Mouse (Mus musculus) cerebellum, postnatal 36 days (tissue): Measurements from ENCODE around the gene Mrpl45.
"Not testable (repeated sequence)": the region's sequence is repeated elsewhere in the genome, so short reads cannot be mapped to it uniquely, and the experiment has no call there.

ENCODE experiments used
- DNase-seq, 2 experiments: peaks; one replicate each; pipeline ENCODE4 v3.0.0; 2021 to 2022; ENCODE audit warnings: mixed read lengths in 2 of 2

Mrpl45 gene

GRCm38 (mm10) chr11:97299939-97300338 is 15.6 kb upstream of the Mrpl45 start:
- no peak for DNase-seq

DNA sequence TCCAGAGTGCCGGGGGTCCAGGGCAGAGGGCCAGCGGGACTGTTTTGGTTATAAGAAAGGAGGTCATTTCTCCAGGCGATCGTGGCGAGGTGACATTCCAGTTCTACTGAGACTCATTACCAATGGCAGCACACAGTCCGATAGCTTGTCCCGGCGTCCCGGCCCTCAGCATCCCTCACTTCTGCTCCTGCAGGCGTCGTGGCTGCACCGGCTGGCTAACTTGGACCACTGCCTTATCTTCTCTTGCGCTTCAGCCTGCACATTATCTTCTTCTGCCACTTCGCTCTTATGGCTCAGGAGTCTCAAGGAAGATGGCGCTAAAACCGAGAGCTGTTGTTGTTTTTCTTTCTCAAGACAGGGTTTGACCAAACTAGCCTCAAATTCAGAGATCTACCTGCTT is 14.1 kb upstream of the Mrpl45 start:
- DNase-seq, result no peak

DNA sequence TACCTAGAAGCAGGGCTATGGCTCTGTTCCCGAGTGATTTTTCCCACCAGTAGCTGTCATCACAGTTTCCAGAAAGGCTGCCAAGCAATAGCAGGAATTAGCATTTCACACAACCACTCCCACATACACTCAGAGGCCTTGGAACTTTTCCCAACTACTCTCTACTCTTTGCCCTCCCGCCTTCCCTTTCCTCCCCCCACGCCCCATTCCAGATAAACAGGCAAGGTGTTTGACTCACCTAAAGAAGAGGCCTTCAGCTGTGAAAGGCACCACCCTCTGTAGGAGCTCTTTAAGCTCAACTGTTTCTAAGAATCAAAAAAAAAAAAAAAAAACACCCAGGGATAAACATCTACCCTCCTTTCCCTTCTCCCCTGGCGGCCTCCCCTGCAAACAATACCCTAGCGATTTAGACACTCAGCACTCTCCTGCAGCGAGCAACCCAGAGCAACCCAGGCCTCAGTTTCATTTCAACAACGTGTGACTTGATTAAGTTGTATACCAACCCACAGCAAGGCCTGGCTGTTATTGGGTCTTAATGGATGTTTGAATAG is 13.2 kb upstream of the Mrpl45 start:
- no peak for DNase-seq

GRCm38 (mm10) chr11:97304631-97305030 is 10.9 kb upstream of the Mrpl45 start:
- no peak for DNase-seq

- no peak for DNase-seq
Measured at GRCm38 (mm10) chr11:97307294-97308069, 8.0 kb upstream of the Mrpl45 start.

DNA sequence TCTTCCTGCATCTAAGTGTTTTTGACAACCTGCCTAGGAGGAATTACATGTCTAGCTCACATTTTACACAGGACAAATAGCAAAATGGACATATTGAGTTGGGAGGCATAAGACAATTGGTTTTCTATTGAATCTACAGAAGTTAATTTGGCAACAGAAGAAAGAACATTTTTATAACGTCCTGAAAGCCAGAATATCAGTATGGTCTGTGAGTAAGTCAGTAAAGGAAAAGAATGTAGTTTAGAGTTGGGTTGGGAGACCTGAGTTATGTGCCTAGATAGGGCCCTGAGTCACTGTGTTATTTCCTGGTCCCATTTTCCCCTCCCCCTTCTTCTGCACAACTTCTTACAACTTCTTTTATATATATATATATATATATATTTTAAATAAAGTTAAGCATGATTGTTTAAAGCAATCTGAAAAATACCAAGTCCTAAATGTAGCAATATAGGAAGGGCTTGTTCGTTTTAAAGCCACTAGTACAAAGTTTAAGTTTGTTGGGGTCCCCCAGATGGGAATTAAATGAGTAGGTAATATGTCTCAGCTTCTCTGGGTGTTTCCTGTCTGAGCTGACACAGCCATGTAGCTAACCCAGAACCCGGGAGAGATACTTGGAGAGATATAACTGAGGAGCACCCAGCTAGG is 6.6 kb upstream of the Mrpl45 start:
- DNase-seq, result no peak

- peak; percentile 35 to 36 for DNase-seq
Measured at GRCm38 (mm10) chr11:97309451-97309836, 6.1 kb upstream of the Mrpl45 start.

GRCm38 (mm10) chr11:97309911-97310571 is 5.5 kb upstream of the Mrpl45 start:
- peak; percentile 78 to 80 for DNase-seq

DNA sequence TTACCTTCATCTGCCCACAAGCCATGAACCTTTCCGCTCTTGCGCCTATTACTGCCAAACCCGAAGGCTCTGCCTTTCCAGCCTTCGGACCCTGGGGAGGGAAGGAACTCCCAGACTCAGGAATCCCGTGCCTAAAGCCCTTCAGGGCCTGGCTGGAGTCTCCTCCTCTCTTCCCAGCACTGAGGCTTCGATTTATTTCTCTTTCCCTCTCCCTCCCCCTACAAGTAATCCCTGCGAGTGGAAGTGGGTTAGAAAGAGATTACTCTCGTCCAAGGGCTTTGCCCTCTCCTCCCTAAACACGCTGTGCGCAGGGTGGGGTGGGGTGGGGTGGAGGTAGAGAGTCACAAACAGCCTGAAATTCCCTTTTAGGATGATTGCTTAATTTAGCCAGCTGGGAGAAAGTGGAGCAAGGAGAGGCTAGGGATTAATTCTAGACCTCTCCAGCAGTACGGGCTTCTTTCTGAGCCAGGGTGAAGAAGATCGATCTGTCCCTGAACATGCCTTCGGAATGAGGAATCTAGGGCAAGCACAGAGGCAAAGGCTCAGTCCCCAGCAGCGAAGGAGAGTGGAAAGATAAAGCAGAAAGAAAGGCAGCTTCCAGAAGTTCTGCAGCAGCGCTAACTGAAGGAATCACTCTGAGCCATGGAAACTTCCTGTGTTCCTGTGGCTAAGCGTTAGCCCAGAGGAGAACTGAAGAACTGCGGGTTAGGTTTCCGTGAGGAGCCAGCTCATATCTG is 4.5 kb upstream of the Mrpl45 start:
- DNase-seq, result no peak

GRCm38 (mm10) chr11:97312871-97313270 is 2.6 kb upstream of the Mrpl45 start:
- DNase-seq, result not testable (repeated sequence)

GRCm38 (mm10) chr11:97314110-97314509 is 1.4 kb upstream of the Mrpl45 start:
- DNase-seq, result no peak

GRCm38 (mm10) chr11:97314751-97315503 is 589 bp upstream of the Mrpl45 start:
- DNase-seq, result no peak

DNA sequence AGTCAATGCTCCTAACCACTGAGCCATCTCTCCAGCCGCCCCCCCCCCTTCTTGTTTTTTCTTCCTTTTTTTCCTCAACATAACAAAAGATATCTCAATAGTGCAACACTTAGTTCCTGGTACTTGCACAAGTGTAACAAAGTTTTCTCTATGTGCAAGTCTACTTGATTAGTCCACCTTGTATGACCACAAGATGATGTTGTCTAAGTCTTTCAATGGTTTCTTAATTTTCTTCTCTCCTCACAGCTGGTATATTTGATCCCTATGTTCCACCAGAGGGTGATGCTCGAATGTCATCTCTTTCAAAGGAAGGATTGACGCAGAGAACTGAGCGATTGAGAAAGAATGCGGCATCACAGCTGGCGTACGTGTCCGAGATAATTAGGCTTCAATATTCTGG is 5.7 kb downstream of the Mrpl45 start:
- DNase-seq, result no peak

DNA sequence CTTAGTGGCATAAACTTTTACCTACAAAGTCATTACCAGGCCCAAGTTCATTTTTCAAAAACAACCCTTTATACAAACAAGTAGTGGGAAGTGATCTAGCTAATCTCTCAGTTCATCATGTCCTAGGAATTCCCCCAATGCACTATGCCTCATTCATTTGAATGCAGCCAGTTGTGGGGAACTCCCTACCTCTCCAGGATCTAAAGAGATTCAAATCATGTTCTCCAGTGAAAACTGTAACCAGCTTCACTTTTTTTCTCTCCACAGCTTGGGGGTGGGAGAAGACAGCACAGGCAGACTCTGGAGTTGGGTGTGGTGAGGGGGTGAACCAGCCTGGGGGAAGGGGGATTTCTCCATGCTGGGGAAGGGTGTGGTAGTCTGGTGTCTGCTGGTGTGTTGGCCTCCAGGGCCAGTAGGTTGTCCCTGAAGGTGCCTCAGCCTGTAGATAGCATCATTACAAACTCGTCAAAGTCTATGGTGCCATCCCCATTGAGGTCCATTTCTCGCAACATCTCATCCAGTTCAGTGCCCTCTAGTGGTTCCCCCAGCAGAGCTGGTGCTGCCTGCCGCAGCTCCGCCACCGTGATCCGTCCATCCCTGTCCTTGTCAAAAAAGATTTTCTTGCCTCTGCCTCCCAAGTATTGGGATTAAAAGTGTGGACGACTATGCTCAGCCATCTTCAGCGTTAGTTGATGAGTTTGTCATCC is 6.5 kb downstream of the Mrpl45 start:
- not testable (repeated sequence) for DNase-seq

GRCm38 (mm10) chr11:97325224-97325623 is 9.7 kb downstream of the Mrpl45 start:
- no peak for DNase-seq

DNA sequence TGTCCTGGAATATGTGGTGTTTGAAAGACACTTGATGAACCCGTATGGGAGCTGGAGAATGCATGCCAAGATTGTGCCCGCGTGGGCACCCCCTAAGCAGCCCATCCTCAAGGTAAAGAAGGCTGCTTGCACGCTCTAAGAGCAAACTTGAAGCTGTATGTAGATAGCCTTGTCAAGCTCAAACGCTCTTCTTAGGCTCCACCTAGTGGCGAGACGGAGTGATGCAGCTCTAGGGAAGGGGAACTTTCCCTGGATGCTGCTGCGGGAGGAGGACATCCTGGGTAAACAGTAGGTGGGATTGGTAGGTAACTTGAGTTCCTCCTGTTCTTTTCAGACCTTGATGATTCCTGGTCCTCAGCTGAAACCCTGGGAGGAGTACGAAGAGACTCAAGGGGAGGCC is 12.6 kb downstream of the Mrpl45 start:
- peak; percentile 66 to 72 for DNase-seq

- DNase-seq, result no peak
Measured at GRCm38 (mm10) chr11:97330315-97330714, 14.8 kb downstream of the Mrpl45 start.

DNA sequence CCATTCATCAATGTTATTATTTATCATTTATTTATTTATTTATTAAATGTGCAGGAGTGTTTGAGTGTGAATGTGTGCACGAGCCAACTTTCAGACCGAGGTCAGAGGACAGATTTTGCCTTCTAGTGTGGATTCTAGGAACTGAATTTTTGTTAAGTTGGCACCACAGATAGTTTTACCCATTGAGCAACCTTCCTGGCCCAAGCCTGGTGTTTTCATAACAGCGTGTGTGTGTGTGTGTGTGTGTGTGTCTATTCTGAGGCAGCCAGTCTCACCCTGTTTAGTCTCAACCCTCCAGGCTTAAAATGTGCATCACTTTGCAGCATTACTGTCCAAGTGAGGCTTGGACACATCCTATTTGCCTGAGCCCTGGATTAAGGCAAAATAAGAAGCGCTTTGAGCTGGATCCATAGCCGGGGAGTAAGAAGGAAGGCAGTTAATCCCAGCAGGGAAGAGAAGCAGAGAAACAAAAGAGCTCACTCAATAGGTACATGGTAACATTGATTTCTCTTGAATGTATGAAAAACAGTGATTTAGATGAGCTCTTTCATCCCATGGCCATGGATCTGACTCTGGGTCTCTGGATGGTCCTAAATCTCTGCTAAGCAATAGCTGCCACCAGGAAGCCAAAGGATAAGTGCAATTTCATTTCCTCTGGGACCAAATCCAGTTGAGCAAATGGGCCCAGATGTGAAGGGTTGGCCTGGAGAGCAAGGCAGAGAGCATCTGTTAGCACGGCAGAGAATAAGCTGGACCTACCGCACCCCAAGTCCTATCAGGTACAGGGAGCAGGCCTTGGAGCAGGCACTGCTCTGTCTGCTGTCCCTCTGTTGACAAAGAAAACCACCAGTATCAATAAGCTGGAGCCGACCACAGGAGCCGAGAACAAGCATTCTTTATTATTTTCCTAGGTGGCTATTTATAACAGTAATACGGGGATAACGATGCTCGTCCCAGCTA is 16.0 kb downstream of the Mrpl45 start:
- DNase-seq, result no peak

DNA sequence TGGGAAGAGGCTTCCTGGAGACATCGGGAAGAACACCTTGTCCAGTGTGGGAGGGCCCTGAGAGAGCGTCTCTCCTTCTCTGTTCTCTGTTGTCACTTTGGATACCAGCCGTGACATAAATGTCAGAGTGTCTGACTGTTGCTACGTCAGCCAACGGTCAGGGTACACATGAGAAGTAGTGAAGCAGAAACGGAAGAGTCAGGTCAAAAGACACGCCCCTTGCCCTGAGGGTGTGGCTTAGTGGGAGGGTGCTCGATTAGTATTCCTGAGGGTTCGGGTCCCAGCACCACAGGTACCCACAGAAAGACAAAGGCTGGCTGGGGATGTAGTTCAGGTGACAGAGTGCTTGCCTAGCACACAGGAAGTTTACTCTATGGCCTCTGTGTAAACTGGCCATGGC is 17.5 kb downstream of the Mrpl45 start:
- no peak for DNase-seq

DNA sequence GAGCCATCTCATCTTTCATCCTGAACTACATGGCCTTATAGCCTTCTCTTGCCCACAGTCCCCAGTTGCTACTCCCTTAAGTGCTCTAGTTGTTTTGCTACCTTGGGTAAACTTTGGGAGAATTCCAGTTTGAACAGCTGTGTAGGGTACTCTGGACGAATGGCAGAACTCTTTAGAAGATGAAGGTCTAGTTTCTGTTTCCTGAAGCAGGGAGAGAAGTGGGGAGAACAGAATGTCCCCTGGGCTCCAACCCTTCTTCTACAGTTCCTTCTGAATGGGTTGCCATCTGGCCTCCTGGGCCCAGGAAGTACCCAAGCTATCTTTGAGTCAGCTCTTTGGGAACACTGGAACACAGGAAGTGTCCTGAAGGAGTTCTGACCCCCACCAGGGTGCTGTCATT is 18.4 kb downstream of the Mrpl45 start:
- DNase-seq, result no peak
